Mouse (Mus musculus) adrenal gland, postnatal 36 days (tissue): ENCODE measurements around the gene Mtus2. TPM values are rescaled to one million over a fixed set of nuclear protein-coding genes. Genes with fewer than 3 reads are reported as not detected.
"Not testable (repeated sequence)": the region's sequence is repeated elsewhere in the genome, so short reads cannot be mapped to it uniquely, and the experiment has no call there.

Source experiments
- DNase-seq, 2 experiments: peaks; one replicate each; pipeline ENCODE4 v3.0.0; 2021; ENCODE audit warnings: mixed read lengths in 1 of 2
- long read RNA-seq, 2 experiments: library from polyadenylated mRNA; stranded (forward); transcript quantifications; one replicate each; pipeline ENCODE4 v2.0.0; 2021; ENCODE audit warnings: borderline sequencing depth in 2 of 2
- total RNA-seq, 2 experiments: library from RNA; stranded (reverse); gene quantifications; 2 replicates each; pipeline ENCODE4 v1.2.3; 2021

The Mtus2 gene
- total RNA-seq, result 1 to 10 TPM; 1.1 to 4.2 TPM
- long read RNA-seq, experiment 1, result 0 reads
- long read RNA-seq, experiment 2, result 0 reads

DNA sequence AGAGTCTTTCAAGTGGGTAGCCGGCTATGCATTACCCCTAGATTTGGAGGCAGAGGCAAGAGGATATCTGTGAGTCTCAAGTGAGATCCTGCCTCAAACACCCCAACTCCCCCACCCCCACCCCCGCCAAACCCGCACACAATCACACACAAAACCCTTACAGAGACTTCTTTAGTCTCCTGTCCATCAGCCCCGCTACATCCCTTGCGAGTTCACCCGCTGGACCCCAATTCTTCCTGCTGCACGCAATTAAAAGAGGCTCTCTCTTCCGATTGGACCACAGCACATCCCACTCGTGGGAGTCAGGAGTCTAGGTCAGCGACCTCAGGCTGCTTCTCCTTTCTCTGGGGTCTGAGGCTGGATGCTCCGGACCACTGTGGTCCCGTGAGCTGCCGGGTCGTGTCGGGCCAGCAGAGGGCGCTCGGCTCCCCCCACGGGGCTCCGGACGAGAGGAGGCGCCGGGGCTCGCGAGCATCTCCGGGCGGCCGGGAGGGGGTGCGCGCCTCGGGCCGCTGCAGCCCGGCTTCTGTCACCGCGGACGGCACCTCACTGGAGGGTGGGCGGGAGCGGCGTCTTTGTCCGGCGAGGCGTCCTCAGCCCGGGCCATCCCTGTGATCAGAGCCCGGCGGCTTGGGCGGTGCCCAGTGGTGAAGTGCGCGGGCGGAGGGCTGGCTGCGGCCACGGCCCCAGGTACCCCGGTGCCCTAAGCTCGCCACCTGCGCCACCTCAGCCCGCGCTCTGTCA is at the start of gene Mtus2:
Mtus2 (plus strand) TSS at position 500 of the 744 bp plus-strand sequence.
- DNase-seq, result peak; percentile 85 to 89

- peak; percentile 73 to 76 for DNase-seq
Measured at GRCm38 (mm10) chr5:147907851-147908250, 49.3 kb upstream of the Mtus2 start.

DNA sequence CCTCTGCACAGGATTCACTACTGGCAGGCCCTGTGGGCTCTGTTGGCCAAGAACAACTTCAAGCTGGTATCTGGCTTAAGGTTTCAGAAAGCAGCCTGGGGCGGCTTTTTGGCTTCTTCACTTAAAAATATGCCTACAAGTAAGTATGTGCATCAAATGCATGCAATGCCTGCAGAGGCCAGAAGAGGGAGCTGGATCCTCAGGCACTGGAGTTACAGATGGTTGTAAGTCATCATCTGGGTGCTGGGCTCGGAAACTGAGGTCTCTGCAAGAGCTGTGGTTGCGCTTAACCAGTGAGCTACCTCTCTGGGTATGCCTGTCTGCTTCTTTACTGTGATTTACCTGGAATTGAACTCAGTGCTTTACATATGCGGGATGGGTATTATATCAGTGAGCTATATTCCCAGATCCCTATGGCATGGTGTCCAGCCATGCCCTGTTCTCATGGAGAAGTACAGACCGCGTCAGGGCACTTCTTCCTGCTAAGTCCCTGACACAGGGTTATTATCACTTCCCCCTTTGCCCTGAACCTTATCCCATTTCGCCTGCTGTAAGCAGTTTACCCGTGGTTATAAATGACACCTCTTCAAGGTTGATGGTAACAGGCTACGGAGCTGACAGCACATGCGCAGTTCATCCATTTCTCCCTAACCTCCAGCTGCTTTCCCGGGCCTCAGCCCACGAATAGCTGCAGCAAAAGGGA is 46.2 kb upstream of the Mtus2 start:
- DNase-seq, result no peak

- peak; percentile 42 to 57 for DNase-seq
Measured at GRCm38 (mm10) chr5:147911744-147912143, 45.4 kb upstream of the Mtus2 start.

DNA sequence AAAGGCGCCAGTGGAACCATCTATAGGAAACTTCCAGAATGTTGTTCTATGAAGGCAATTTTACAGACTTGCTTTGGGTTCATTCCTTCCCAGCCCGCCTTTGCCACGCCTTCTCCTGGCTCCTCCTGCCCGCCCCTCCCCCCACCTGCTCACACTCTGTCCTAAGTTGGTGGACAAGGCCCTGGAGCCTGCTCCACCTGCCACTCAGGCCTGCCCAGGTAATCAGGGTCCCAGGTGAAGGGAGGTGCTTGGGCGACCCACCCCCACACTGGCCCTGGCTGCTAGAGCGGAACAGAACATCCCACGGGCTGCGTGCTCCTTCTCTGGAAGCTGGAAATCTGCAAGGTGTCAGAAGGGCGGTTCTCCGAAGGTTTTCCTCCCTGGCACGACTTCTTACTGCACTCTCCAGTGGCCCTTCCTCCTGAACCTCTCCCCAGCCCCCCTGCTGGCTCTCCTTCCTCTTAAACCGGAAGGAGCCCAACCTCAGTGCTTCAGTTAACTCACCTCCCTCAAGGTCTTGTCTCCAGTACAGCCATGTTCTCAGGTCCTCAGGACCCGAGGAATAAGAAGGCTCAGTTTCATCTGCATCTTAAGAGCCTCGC is 43.8 kb upstream of the Mtus2 start:
- DNase-seq, result no peak

DNA sequence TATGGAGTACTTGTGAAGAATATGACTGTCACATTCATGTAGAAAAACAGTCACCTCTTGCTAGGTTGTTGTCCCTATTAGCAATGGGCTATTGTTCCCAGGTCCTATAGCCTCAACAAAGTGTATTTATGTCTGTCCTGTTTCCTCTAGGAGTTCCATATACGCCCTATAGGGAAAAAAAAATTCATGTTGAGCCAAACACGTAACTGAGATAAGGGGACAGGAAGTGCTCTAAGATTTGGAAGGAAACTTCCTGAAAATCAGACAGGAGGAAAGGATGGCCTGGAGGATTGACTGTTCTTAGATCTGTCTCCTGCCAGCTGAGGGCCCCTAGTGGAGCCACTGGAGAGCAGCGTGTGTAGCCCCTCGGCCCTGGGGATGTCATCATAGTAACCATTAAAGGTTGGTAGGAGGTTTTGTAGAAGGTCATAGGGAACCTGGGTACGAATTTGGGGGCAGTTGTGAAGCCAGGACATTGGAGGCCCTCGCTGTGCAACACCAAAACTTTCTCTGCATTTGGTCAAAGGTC is 42.0 kb upstream of the Mtus2 start:
- DNase-seq, result peak in 1 of 2 experiments; percentile 40

GRCm38 (mm10) chr5:147916171-147916570 is 40.9 kb upstream of the Mtus2 start:
- peak; percentile 73 to 80 for DNase-seq

DNA sequence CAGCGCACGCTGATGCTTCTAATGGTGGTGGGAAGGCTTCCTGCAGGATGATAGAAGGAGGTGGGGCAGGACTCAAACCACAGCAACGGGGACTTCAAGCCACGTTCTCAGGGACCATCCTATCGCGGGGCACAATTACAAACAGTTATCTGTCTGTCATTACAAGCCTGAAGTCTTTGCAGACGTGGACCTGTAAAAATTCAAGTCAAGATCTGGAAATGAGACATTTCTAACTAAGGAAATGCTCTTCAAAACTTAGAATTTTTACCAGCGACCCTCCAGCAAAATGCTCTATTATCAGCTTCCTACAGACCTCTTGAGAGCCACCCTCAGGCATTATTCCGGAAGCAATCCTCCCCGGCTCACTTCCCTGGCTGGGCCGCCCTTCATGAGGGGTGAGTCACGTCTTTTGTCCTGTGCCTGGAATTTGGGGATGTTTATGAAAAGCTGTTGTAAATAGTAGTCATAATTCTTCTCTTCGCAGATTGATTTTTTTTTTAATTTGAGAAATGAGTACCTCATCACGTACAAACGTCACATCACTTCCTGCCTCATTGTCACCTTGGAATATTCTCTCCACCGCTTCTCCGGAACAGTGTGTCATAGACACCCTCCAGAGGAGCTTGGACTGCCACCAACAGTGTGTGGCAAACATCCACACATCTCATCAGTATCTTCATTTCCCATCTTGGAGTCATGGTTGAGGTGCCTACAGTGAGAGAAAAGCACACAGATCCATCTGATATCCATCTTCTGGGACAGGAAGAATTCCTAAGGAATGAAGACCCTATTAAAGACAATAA is 38.9 kb upstream of the Mtus2 start:
- peak; percentile 64 to 66 for DNase-seq

DNA sequence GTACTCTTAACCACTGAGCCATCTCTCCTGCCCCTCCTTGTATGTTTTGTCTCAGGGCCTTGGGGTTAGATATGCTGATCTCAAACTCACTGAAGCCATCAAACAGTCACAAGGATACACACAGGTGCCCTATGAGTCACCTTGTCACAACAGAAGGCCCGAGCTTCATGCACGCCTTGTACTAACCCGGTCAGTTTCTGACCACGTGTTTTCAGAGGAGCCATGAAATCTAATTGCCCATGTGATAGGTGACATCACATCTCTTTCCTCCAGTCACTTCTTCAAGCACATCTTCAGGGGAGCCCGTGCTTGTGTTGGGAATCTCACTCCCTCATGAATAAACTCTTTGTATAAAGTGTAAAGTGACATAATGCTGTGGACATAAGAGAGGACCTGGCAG is 32.5 kb upstream of the Mtus2 start:
- DNase-seq, result no peak

DNA sequence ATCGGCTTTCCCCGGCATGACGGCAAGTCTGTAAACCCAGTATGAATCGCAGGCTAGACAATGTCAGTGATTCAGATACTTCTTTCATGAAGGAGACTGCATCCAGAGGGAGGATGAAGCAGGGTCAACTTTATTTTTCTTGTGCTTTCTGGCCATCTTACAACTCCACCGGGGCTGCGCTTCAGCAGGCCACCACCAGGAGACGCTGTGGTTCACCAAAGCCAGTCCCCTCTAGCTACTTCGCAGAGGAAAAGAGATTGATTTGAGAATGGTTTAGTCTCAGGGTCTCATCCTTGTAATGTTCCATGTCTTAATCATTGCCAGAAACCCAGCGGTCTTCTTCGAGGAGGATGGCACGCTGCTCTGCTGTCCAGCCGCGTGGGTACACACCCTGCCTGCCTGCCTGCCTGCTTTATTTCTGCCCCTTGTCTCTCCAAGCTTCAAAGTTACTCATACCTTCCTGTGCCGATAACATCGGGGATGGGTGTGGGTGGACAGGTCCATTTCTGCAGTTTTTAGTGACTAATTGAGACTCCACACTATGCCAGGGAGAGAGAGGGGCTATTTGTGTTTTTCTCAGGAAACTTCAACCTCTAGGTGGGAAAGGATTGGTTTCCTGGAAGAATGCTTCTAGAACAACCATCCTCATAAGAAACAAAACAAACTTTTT is 31.1 kb upstream of the Mtus2 start:
- peak in 1 of 2 experiments; percentile 28 for DNase-seq

GRCm38 (mm10) chr5:147928668-147929497 is 28.2 kb upstream of the Mtus2 start:
- DNase-seq, result no peak

GRCm38 (mm10) chr5:147935096-147935495 is 22.0 kb upstream of the Mtus2 start:
- DNase-seq, result no peak

- DNase-seq, result peak; percentile 22 to 35
Measured at GRCm38 (mm10) chr5:147939226-147939625, 17.9 kb upstream of the Mtus2 start.

DNA sequence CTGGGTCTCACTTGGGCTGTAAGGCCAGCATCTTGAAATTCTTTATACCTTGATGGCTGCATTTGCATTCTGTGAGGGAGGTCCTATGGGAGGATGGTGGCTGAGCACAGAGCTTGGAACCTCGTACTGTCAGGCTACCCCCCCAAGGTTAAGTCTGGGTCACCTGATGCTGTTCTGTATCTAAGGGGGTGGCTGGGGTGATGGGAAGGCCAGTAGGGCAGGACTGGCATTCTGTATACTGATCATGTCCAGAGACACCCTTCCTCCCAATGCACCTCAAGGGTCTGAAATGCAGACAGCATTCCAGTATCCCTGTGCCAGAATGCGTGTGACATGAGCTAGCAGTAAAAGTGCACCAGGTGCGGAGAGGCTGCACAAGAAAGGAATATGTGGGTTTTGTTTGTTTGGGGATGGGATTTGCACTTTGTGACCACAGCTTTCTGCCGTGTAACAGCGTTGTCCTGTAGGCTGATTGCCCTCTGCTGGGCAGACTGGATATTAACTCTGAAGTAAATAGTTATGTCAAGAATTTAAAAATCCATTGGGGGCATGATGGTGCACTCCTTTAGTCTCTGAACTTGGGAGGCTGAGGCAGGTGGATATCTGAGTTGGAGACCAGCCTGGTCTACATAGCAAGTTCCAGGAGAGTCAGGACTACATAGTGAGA is 12.0 kb upstream of the Mtus2 start:
- DNase-seq, result peak; percentile 23 to 51

DNA sequence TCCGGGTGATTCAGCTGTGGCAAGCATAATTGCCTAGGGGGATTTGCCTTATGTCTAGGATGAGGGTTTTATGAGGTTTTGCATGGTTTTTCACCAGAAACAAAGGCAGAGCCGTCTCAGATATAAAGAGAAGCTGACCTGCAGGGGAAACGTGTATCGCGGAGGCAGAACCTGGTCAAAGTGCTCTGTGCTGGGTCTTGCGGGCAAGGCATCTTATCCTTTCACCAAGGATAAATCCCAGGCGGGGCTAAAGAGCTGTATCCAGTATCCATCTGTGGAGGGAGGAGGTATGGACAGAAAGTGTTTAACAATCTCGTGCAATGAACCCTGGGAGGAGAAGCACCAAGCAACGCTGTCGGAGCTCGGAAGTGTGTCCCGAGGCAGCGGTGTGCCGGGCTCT is 7.2 kb upstream of the Mtus2 start:
- no peak for DNase-seq

- DNase-seq, result no peak
Measured at GRCm38 (mm10) chr5:147951751-147952150, 5.4 kb upstream of the Mtus2 start.

GRCm38 (mm10) chr5:147953181-147953580 is 3.9 kb upstream of the Mtus2 start:
- DNase-seq, result not testable (repeated sequence)

DNA sequence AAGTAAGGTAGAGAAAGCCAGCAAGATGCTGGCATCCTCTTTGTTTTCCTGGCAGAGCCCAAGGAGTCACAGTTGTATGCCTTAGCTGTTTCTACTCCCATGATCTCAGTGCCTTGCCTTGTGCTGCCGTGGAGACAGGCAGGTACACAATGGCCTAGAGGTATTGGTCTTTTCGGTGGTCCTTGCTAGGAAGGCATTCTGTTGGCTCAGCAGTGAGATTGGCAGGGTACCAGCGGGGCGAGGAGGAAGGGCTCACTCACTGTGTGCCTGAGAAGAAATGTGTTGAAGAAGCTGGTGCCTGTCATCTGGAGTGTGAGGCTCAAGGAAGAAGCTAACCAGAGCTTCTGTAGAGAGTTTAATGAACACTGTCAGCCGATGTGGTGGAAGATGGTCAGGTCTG is 1.4 kb upstream of the Mtus2 start:
- no peak for DNase-seq

DNA sequence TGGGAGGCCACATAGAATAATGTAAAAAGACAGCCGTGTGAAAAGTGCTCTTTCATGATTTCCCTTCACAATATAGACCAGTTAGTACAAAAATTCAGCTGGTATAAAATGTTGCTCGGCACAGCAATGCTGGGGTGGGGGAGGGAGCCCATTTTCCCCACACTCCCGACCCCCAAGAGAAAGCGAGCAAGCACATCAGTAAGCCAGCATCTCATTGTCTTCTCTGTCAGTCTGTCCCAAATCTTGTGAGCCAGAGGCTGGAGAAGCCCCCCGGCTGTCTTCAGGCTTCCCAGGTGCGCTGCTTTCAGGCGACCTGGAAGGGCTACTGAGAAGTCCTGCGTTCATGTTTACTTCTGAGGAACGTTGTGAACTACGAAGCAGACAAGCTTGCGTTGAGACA is 699 bp upstream of the Mtus2 start:
- DNase-seq, result no peak
